Mouse (Mus musculus): Measurements from ENCODE around the gene Slc25a44.

- TF ChIP-seq POLR2A (IDR thresholded peaks at IDR 0.05; ENCODE audit: insufficient read depth, low read length) (no peak), CTCF (IDR thresholded peaks at IDR 0.05; ENCODE audit: low read depth, low read length) (no peak)
Measured at GRCm38 (mm10) chr3:88403522-88404230, 21.3 kb downstream of the Slc25a44 start.

Measured in ES-Bruce4 (cell line).